In genomic region chr11:64331811-64332210, GRCm38 (mm10) we compare ENCODE assay signal across 21 mouse cellular contexts.
DNase-seq lines count a peak whose midpoint lies in the region; ATAC-seq and TF ChIP-seq lines count a peak whose summit lies in the region.
"Had no signal": no experiment of that assay in that cellular context is flagged by ENCODE, and none has a peak within 500 bp of the region (broad histone marks: within the 10 kb centered on the region; RNA-seq: fewer than 3 reads in every experiment).

No protein-coding gene starts in this region.

- no peaks in the 10 kb centered on the region for H3K9me3 ChIP-seq in midbrain, embryonic 11.5 days (ENCODE audit: control insufficient read depth, low read length)
- H3K9me3 ChIP-seq in midbrain, embryonic 15.5 days, result no peaks in the 10 kb centered on the region
- H3K9me3 ChIP-seq in liver, embryonic 11.5 days (ENCODE audit: control insufficient read depth, low read length), result no peaks in the 10 kb centered on the region
- no peaks in the 10 kb centered on the region for H3K9me3 ChIP-seq in hindbrain, postnatal 0 days (ENCODE audit: low read length)
- H3K9me3 ChIP-seq: heart, embryonic 10.5 days; hindbrain, embryonic 15.5 days; limb, embryonic 15.5 days; midbrain, embryonic 10.5 days; neural tube, embryonic 13.5 days; stomach, embryonic 15.5 days had no signal

- H3K27me3 ChIP-seq in midbrain, embryonic 11.5 days (ENCODE audit: control insufficient read depth, insufficient read depth, low read length), result no peaks in the 10 kb centered on the region
- H3K27me3 ChIP-seq in midbrain, embryonic 15.5 days (replicated peaks), result no peaks in the 10 kb centered on the region
- H3K27me3 ChIP-seq in liver, embryonic 11.5 days (replicated peaks; ENCODE audit: control insufficient read depth, insufficient read depth, low read length), result no peaks in the 10 kb centered on the region
- no peaks in the 10 kb centered on the region for H3K27me3 ChIP-seq in hindbrain, postnatal 0 days (ENCODE audit: insufficient read depth, low read length)
- H3K27me3 ChIP-seq: CH12.LX; hindbrain, embryonic 15.5 days; limb, embryonic 15.5 days; neural tube, embryonic 13.5 days; stomach, embryonic 15.5 days had no signal

- no peak overlapping the region for H3K27ac ChIP-seq in midbrain, embryonic 11.5 days (ENCODE audit: low read depth, low read length)
- H3K27ac ChIP-seq in midbrain, embryonic 15.5 days, result no peak overlapping the region
- no peak overlapping the region for H3K27ac ChIP-seq in liver, embryonic 11.5 days (ENCODE audit: low read depth, low read length)
- no peak overlapping the region for H3K27ac ChIP-seq in hindbrain, postnatal 0 days
- H3K27ac ChIP-seq: heart, embryonic 10.5 days; hindbrain, embryonic 15.5 days; kidney, postnatal 0 days; limb, embryonic 15.5 days; midbrain, embryonic 10.5 days; neural tube, embryonic 13.5 days; stomach, embryonic 15.5 days had no signal

- WGBS in midbrain, embryonic 11.5 days, result 89% methylated on average over 5 of the region's 5 CpGs
- WGBS in midbrain, embryonic 15.5 days, result 84% methylated on average over 5 of the region's 5 CpGs
- WGBS in liver, embryonic 11.5 days, result 81% methylated on average over 5 of the region's 5 CpGs
- whole genome bisulfite sequencing in hindbrain, postnatal 0 days, result 89% methylated on average over 5 of the region's 5 CpGs

- ATAC-seq in midbrain, embryonic 11.5 days (ENCODE audit: low FRiP score), result no peak
- ATAC-seq in midbrain, embryonic 15.5 days (replicated peaks), result no peak
- ATAC-seq in liver, embryonic 11.5 days (replicated peaks; ENCODE audit: low FRiP score), result no peak
- ATAC-seq in hindbrain, postnatal 0 days, result no peak
- ATAC-seq: forebrain, embryonic 14.5 days; intestine, postnatal 0 days had no signal

- H3K36me3 ChIP-seq in midbrain, embryonic 11.5 days (ENCODE audit: control insufficient read depth, insufficient read depth, low read length), result no peaks in the 10 kb centered on the region
- no peaks in the 10 kb centered on the region for H3K36me3 ChIP-seq in midbrain, embryonic 15.5 days (replicated peaks)
- H3K36me3 ChIP-seq in liver, embryonic 11.5 days (ENCODE audit: control insufficient read depth, insufficient read depth, low read length), result no peaks in the 10 kb centered on the region
- no peaks in the 10 kb centered on the region for H3K36me3 ChIP-seq in hindbrain, postnatal 0 days (ENCODE audit: insufficient read depth, low read length)
- H3K36me3 ChIP-seq: heart, embryonic 10.5 days; hindbrain, embryonic 15.5 days; limb, embryonic 15.5 days; midbrain, embryonic 10.5 days; neural tube, embryonic 13.5 days; stomach, embryonic 15.5 days had no signal

- no peak overlapping the region for H3K9ac ChIP-seq in midbrain, embryonic 11.5 days (ENCODE audit: low read length)
- H3K9ac ChIP-seq in midbrain, embryonic 15.5 days, result no peak overlapping the region
- H3K9ac ChIP-seq in liver, embryonic 11.5 days (ENCODE audit: low read depth, low read length), result no peak overlapping the region
- H3K9ac ChIP-seq in hindbrain, postnatal 0 days (replicated peaks; ENCODE audit: low read length), result no peak overlapping the region
- H3K9ac ChIP-seq: hindbrain, embryonic 15.5 days; limb, embryonic 15.5 days; neural tube, embryonic 13.5 days; stomach, embryonic 15.5 days had no signal

- no peak for TF ChIP-seq CTCF in hindbrain, postnatal 0 days (IDR thresholded peaks at IDR 0.05; ENCODE audit: low read depth)

- no peak overlapping the region for H3K4me3 ChIP-seq in midbrain, embryonic 11.5 days (ENCODE audit: low read depth, low read length)
- H3K4me3 ChIP-seq in midbrain, embryonic 15.5 days, result no peak overlapping the region
- H3K4me3 ChIP-seq in liver, embryonic 11.5 days (ENCODE audit: low read depth, low read length), result no peak overlapping the region
- no peak overlapping the region for H3K4me3 ChIP-seq in hindbrain, postnatal 0 days (ENCODE audit: low read length)
- H3K4me3 ChIP-seq: erythroblast, embryonic 14.5 days; heart, embryonic 10.5 days; hindbrain, embryonic 15.5 days; limb, embryonic 15.5 days; midbrain, embryonic 10.5 days; neural tube, embryonic 13.5 days; stomach, embryonic 15.5 days had no signal

- intact Hi-C loops in left cerebral cortex, postnatal 36 days (cut with DNase I), result no loop called here

- no peaks in the 10 kb centered on the region for H3K4me1 ChIP-seq in midbrain, embryonic 11.5 days (ENCODE audit: control insufficient read depth, insufficient read depth, low read length)
- no peaks in the 10 kb centered on the region; the same call in 1 of the 2 replicates for H3K4me1 ChIP-seq in midbrain, embryonic 15.5 days
- H3K4me1 ChIP-seq in liver, embryonic 11.5 days (replicated peaks; ENCODE audit: control insufficient read depth, insufficient read depth, low read length), result no peaks in the 10 kb centered on the region
- H3K4me1 ChIP-seq in hindbrain, postnatal 0 days (ENCODE audit: insufficient read depth, low read length), result no peaks in the 10 kb centered on the region
- H3K4me1 ChIP-seq: hindbrain, embryonic 15.5 days; stomach, embryonic 15.5 days had no signal

- peak; percentile 44 for DNase-seq in midbrain, embryonic 11.5 days (ENCODE audit: low spot score, missing footprints)
- DNase-seq in layer of hippocampus, postnatal 14 days (ENCODE audit: low spot score in 2 of 2), result peak; percentile 12 to 18
- DNase-seq in left cerebral cortex, postnatal 36 days (ENCODE audit: low spot score in 2 of 2), result peak; percentile 57 to 60
- DNase-seq in liver, embryonic 11.5 days (ENCODE audit: low spot score), result no peak
- no peak for DNase-seq in cerebellum, adult 8-10 months
- no peak for DNase-seq in hindbrain, postnatal 0 days (ENCODE audit: low spot score)
- DNase-seq: cerebellum, adult 18-20 months; heart, postnatal 10 days; lung, adult 2 months had no signal

- H3K4me2 ChIP-seq in midbrain, embryonic 11.5 days, result no peak overlapping the region
- no peak overlapping the region for H3K4me2 ChIP-seq in midbrain, embryonic 15.5 days
- H3K4me2 ChIP-seq in liver, embryonic 11.5 days, result no peak overlapping the region
- H3K4me2 ChIP-seq in hindbrain, postnatal 0 days (ENCODE audit: low read depth, low read length), result no peak overlapping the region
- H3K4me2 ChIP-seq: hindbrain, embryonic 15.5 days; limb, embryonic 15.5 days; neural tube, embryonic 13.5 days; stomach, embryonic 15.5 days had no signal

Comparison
In these comparisons a context has a peak if more than half of its experiments do, and no peak if none do; other contexts are left out.
1. DNase-seq: peak in midbrain, embryonic 11.5 days (single experiment), layer of hippocampus, postnatal 14 days (2 of 2) and left cerebral cortex, postnatal 36 days (2 of 2); none in liver, embryonic 11.5 days (single experiment), cerebellum, adult 8-10 months (single experiment) and hindbrain, postnatal 0 days (single experiment).